Mouse (Mus musculus) neutrophil, adult 83 days (primary cell): ENCODE measurements around the gene Slfn8. TPM values are rescaled to one million over a fixed set of nuclear protein-coding genes. Genes with fewer than 3 reads are reported as not detected.

ENCODE experiments used
- total RNA-seq, 2 experiments: library from RNA; stranded (reverse); gene quantifications; one replicate each; pipeline ENCODE4 v1.2.4; 2023

Slfn8 gene
- total RNA-seq = 10 to 100 TPM; 12.5 to 16.4 TPM

GRCm38 (mm10) chr11:83020621-83021020, at the start of gene Slfn8:
Gene Slfn8, minus strand, starts transcription at chr11:83020810.

GRCm38 (mm10) chr11:83064946-83065345, 44.3 kb upstream of the Slfn8 start, which contains the start of gene Slfn2:
Gene Slfn2, plus strand, starts transcription at chr11:83065112.

GRCm38 (mm10) chr11:82991469-82992166, 29.0 kb downstream of the Slfn8 start, which contains the start of gene Slfn9:
Gene Slfn9, minus strand, starts transcription at chr11:82991830.

Other genes with a start within 250 kb of the Slfn8 start
- 10 to 100 TPM; 20.9 to 24.6 TPM for gene Lig3, start 239.7 kb downstream of the Slfn8 start, total RNA-seq
- 10 to 100 TPM; 59.5 to 67.4 TPM for gene Rffl, start 149.6 kb downstream of the Slfn8 start, total RNA-seq
- 10 to 100 TPM; 14.3 to 14.4 TPM for gene Rad51d, start 130.2 kb downstream of the Slfn8 start, total RNA-seq
- not detected for gene Fndc8, start 128.7 kb downstream of the Slfn8 start, total RNA-seq
- 1 to 10 TPM; 8.2 to 9.6 TPM for gene Nle1, start 112.4 kb downstream of the Slfn8 start, total RNA-seq
- gene Unc45b, start 110.3 kb downstream of the Slfn8 start, total RNA-seq = not detected
- gene Slfn5, start 69.5 kb downstream of the Slfn8 start, total RNA-seq = 10 to 100 TPM; 21.3 to 30.5 TPM
- gene Slfn9, start 29.0 kb downstream of the Slfn8 start, total RNA-seq = 10 to 100 TPM; 10.2 to 13.0 TPM
- gene Slfn2, start 44.3 kb upstream of the Slfn8 start, total RNA-seq = 100 to 1,000 TPM; 303 to 331 TPM
- gene Slfn1, start 96.0 kb upstream of the Slfn8 start, total RNA-seq = 100 to 1,000 TPM in 1 of 2 experiments, 10 to 100 TPM in 1; 98.4 to 112 TPM
- 100 to 1,000 TPM; 326 to 418 TPM for gene Slfn4, start 154.4 kb upstream of the Slfn8 start, total RNA-seq
- 10 to 100 TPM; 43.7 to 50.4 TPM for gene Slfn3, start 170.5 kb upstream of the Slfn8 start, total RNA-seq